Mouse (Mus musculus): ENCODE measurements around the gene Bhlha15.

GRCm38 (mm10) chr5:144182542-144183247 lies 7.4 kb upstream of the Bhlha15 start:
- TF ChIP-seq CTCF (IDR thresholded peaks at IDR 0.05; ENCODE audit: low read depth) (no peak), EP300 (IDR thresholded peaks at IDR 0.05; ENCODE audit: low read depth) (no peak)
